Mouse (Mus musculus): ENCODE data around the gene 6030408B16Rik.

DNA sequence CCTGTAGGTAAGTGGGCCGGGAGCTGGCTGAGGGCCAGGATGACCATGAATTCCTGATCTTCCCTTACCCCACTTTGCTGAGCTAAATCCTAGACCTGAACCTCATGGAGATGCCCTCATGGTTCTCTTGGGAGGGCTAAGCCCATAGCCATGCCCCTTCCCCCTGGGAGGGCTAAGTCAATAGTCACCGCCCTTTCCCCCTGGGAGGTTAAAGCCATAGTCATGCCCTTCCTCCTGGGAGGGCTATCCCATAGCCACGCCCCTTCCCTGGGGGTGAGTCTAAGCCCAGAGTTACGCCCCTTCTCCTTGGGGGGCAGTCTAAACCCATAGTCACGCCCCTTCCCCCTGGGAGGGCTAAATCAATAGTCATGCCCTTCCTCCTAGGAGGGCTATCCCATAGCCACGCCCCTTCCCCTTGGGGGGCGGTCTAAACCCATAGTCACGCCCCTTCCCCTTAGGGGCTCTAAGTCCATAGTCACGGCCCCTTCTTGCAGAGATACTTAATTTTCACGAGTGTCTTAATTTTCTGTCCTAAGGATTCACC lies 33.1 kb downstream of the 6030408B16Rik start:
- no peak for TF ChIP-seq HCFC1 (IDR thresholded peaks at IDR 0.05; ENCODE audit: borderline replicate concordance, insufficient read depth, low read length)
- TF ChIP-seq ZNF384 (IDR thresholded peaks at IDR 0.05; ENCODE audit: low read depth, low read length), result no peak
- TF ChIP-seq MAFK (IDR thresholded peaks at IDR 0.05; ENCODE audit: insufficient read depth, low read depth, low read length), result no peak
- no peak for TF ChIP-seq ZC3H11A (IDR thresholded peaks at IDR 0.05; ENCODE audit: borderline replicate concordance, low read depth, low read length)
- no peak for TF ChIP-seq CHD2 (IDR thresholded peaks at IDR 0.05; ENCODE audit: low read depth, low read length)

All from ES-E14 (cell line).